Mouse (Mus musculus): Measurements from ENCODE around the gene Fxyd1. TPM values are rescaled to one million over a fixed set of nuclear protein-coding genes. Genes with fewer than 3 reads are reported as not detected.

The Fxyd1 gene
- polyA plus RNA-seq, 1 experiment from 2014 or later: 211 TPM

DNA sequence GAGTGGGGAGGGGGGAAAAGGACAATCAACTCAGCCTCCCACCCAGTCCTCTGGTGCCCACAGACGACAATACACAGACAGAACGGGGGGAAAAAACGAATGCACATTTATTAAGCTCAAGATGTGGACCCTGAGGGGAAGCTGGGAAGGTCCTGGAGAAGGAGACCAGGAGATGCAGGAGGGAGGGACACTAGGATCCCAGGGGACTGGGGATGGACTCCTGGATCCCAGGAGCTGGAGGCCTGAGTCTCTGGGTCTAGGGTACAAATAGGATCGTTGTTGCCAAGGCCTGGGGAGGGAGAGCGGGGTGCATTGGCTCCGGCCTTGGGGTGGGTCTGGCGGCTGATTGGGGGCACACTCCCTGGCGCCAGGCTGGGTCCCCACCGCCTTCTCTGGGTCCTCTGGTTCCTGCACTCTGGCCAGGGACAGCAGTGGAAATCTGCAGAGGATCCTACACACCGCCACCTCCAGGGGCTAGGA is 14.5 kb downstream of the Fxyd1 start, which contains the start of gene Fxyd5:
Gene Fxyd5, minus strand, starts transcription at position 51 of the 480 bp plus-strand sequence.
- no peak for TF ChIP-seq EP300 (IDR thresholded peaks at IDR 0.05)
- TF ChIP-seq CTCF (IDR thresholded peaks at IDR 0.05): no peak
- H3K27me3 ChIP-seq (replicated peaks; ENCODE audit: insufficient read depth, low read length): no peaks in the 10 kb centered on the region
- WGBS: 40% methylated on average over 10 of the region's 10 CpGs
- H3K4me1 ChIP-seq (ENCODE audit: insufficient read depth, low read depth, low read length): no peaks in the 10 kb centered on the region
- peak within 1 kb of the TSS; percentile 9; the same call in 1 of the 2 replicates for H3K9ac ChIP-seq (replicated peaks; ENCODE audit: low read depth)
- H3K27ac ChIP-seq (ENCODE audit: low read length): peak within 1 kb of the TSS; percentile 72
- H3K4me2 ChIP-seq (replicated peaks; ENCODE audit: low read depth, low read length): peak within 1 kb of the TSS; percentile 50
- H3K4me3 ChIP-seq (ENCODE audit: low read depth, low read length): peak within 1 kb of the TSS; percentile 38
- H3K36me3 ChIP-seq (ENCODE audit: insufficient read depth, low read length): no peaks in the 10 kb centered on the region
- no peaks in the 10 kb centered on the region for H3K9me3 ChIP-seq (ENCODE audit: low read length)
- DNase-seq (ENCODE audit: low spot score) (no peak), ATAC-seq (peak; percentile 13; the same call in 1 of the 2 replicates)

DNA sequence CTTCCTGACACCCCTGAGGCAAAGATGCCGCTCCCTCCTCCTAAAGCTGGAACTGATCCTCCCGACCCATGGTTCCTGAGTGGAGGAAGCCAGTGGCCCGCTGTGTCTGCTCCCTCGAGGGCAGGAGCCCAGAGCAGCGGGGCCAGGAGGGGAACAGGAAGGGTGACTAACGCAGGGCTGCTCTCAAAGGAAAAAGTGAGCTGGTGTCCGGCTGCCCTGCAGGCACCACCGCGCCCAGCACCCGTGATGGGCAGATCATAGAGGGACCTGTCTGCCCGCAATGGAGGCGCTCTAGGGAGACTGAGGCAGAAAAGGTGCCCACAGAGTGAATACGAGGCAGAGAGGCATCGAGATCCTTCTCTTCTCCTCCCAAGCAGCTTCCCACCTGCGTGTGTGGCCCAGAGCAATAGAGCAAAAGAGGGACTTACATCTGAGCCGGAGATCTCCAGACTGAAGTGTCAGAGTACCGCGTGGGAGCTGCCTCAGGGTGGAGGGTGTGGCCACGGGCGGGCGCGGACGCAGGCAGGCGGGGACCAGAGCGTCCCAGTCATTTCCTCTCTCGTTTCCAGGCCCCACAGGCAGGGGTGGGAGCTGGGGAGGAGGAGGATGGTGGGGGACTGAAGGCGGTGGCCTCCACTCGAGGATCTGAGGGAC is 15.2 kb downstream of the Fxyd1 start:
- Histone ChIP-seq H3K4me1 (ENCODE audit: insufficient read depth, low read depth, low read length) (no peaks in the 10 kb centered on the region), H3K9me3 (ENCODE audit: low read length) (no peaks in the 10 kb centered on the region), H3K4me2 (replicated peaks; ENCODE audit: low read depth, low read length) (peak overlapping the region; percentile 50), H3K4me3 (ENCODE audit: low read depth, low read length) (peak overlapping the region; percentile 38), H3K9ac (replicated peaks; ENCODE audit: low read depth) (peak overlapping the region; percentile 9; the same call in 1 of the 2 replicates), H3K27ac (ENCODE audit: low read length) (peak overlapping the region; percentile 72), H3K36me3 (ENCODE audit: insufficient read depth, low read length) (no peaks in the 10 kb centered on the region), H3K27me3 (replicated peaks; ENCODE audit: insufficient read depth, low read length) (no peaks in the 10 kb centered on the region)
- WGBS: 2% methylated on average over 27 of the region's 28 CpGs
- peak; percentile 94 for ATAC-seq
- peak; percentile 77 for DNase-seq (ENCODE audit: low spot score)
- TF ChIP-seq EP300 (IDR thresholded peaks at IDR 0.05): peak; percentile 44; the same call in 1 of the 2 replicates
- peak; percentile 17; the same call in 1 of the 2 replicates for TF ChIP-seq CTCF (IDR thresholded peaks at IDR 0.05)

DNA sequence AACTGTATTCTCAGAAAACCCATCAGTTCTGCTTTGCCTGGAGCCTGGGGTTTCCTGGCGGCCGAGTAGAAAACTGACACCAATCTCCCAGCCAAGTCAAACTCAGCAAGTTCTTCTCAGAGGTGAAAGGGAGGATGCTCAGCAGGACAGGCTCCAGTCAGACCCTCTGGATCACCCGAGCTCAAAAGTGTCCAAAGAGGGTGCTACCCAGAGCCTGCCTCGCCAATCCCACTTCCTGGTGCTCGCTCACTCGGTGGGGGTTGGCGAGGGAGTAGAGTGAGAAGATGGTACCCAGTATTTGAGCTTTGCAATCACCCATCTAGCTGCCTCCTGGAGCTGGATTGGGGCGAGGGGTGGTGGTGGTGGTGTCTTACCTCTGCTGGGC is 16.0 kb downstream of the Fxyd1 start:
- no peaks in the 10 kb centered on the region for H3K4me1 ChIP-seq (ENCODE audit: insufficient read depth, low read depth, low read length)
- peak overlapping the region; percentile 38 for H3K4me3 ChIP-seq (ENCODE audit: low read depth, low read length)
- ATAC-seq (no peak), DNase-seq (ENCODE audit: low spot score) (no peak)
- H3K27me3 ChIP-seq (replicated peaks; ENCODE audit: insufficient read depth, low read length): no peaks in the 10 kb centered on the region
- H3K4me2 ChIP-seq (replicated peaks; ENCODE audit: low read depth, low read length): peak overlapping the region; percentile 50
- WGBS: 23% methylated on average over 8 of the region's 8 CpGs
- TF ChIP-seq CTCF (IDR thresholded peaks at IDR 0.05) (no peak), EP300 (IDR thresholded peaks at IDR 0.05) (no peak)
- no peaks in the 10 kb centered on the region for H3K9me3 ChIP-seq (ENCODE audit: low read length)
- no peaks in the 10 kb centered on the region for H3K36me3 ChIP-seq (ENCODE audit: insufficient read depth, low read length)
- peak overlapping the region; percentile 72; the same call in 1 of the 2 replicates for H3K27ac ChIP-seq (ENCODE audit: low read length)
- H3K9ac ChIP-seq (replicated peaks; ENCODE audit: low read depth): no peak overlapping the region

GRCm38 (mm10) chr7:31040281-31041022 is 16.5 kb downstream of the Fxyd1 start:
- Histone ChIP-seq H3K27ac (ENCODE audit: low read length) (no peak overlapping the region), H3K9ac (replicated peaks; ENCODE audit: low read depth) (no peak overlapping the region), H3K9me3 (ENCODE audit: low read length) (no peaks in the 10 kb centered on the region), H3K27me3 (replicated peaks; ENCODE audit: insufficient read depth, low read length) (no peaks in the 10 kb centered on the region), H3K36me3 (ENCODE audit: insufficient read depth, low read length) (no peaks in the 10 kb centered on the region), H3K4me3 (ENCODE audit: low read depth, low read length) (0 out of 2 replicates have a peak overlapping the region, but pooled peaks have one; percentile 38), H3K4me2 (replicated peaks; ENCODE audit: low read depth, low read length) (peak overlapping the region; percentile 50), H3K4me1 (ENCODE audit: insufficient read depth, low read depth, low read length) (no peaks in the 10 kb centered on the region)
- WGBS: 74% methylated on average over 11 of the region's 12 CpGs
- TF ChIP-seq CTCF (IDR thresholded peaks at IDR 0.05) (no peak), EP300 (IDR thresholded peaks at IDR 0.05) (no peak)
- no peak for ATAC-seq
- no peak for DNase-seq (ENCODE audit: low spot score)

DNA sequence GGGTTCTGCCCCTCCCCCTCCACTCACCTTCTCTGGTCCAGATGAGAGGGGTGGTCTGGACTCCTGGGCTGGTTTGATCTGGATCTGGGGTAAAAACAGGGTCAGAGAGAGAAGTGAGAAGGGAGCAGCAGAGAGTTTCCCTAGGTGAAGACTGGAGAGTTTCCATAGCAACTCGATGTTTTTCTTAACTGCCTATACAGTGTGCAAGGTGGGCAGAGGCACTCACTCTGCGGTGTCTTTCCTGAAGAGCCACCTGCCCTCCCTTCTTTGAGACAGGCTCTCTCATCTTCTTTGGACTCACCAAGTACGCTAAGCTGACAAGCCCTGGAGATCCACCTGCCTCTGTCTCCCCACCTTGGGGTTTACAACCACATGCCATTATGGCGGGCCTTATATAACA is 18.0 kb downstream of the Fxyd1 start:
- Histone ChIP-seq H3K9ac (replicated peaks; ENCODE audit: low read depth) (no peak overlapping the region), H3K4me2 (replicated peaks; ENCODE audit: low read depth, low read length) (no peak overlapping the region), H3K27me3 (replicated peaks; ENCODE audit: insufficient read depth, low read length) (no peaks in the 10 kb centered on the region), H3K36me3 (ENCODE audit: insufficient read depth, low read length) (no peaks in the 10 kb centered on the region), H3K4me3 (ENCODE audit: low read depth, low read length) (no peak overlapping the region), H3K4me1 (ENCODE audit: insufficient read depth, low read depth, low read length) (no peaks in the 10 kb centered on the region), H3K9me3 (ENCODE audit: low read length) (no peaks in the 10 kb centered on the region), H3K27ac (ENCODE audit: low read length) (no peak overlapping the region)
- DNase-seq (ENCODE audit: low spot score) (no peak), ATAC-seq (no peak)
- WGBS: 78% methylated on average over 4 of the region's 4 CpGs
- TF ChIP-seq EP300 (IDR thresholded peaks at IDR 0.05) (no peak), CTCF (IDR thresholded peaks at IDR 0.05) (no peak)

DNA sequence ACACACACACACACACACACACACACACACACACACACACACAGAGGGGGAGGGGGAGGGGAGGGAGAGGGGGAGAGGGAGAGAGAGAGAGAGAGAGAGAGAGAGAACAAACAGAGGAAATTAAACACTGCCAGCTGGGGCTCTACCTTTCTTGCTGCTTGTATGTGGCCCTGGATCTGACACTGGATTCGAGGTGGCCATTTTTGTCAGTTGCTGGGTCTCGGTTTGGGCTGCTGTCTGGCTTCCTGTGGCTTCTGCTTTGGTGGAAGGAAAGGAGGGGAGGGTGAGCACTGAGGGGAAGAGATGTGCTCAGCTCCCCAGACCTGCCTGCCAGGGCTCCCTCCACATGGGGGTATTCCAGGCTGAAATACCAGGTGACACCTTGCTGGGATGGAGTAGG is 19.3 kb downstream of the Fxyd1 start:
- no peak overlapping the region for H3K4me3 ChIP-seq (ENCODE audit: low read depth, low read length)
- H3K9ac ChIP-seq (replicated peaks; ENCODE audit: low read depth): no peak overlapping the region
- TF ChIP-seq CTCF (IDR thresholded peaks at IDR 0.05) (no peak), EP300 (IDR thresholded peaks at IDR 0.05) (no peak)
- no peaks in the 10 kb centered on the region for H3K27me3 ChIP-seq (replicated peaks; ENCODE audit: insufficient read depth, low read length)
- WGBS: 55% methylated on average over 2 of the region's 2 CpGs
- DNase-seq (ENCODE audit: low spot score) (no peak), ATAC-seq (no peak)
- H3K4me1 ChIP-seq (ENCODE audit: insufficient read depth, low read depth, low read length): no peaks in the 10 kb centered on the region
- no peaks in the 10 kb centered on the region for H3K36me3 ChIP-seq (ENCODE audit: insufficient read depth, low read length)
- no peaks in the 10 kb centered on the region for H3K9me3 ChIP-seq (ENCODE audit: low read length)
- H3K27ac ChIP-seq (ENCODE audit: low read length): no peak overlapping the region
- H3K4me2 ChIP-seq (replicated peaks; ENCODE audit: low read depth, low read length): no peak overlapping the region
